Mouse (Mus musculus): ENCODE data around the gene Tnip3.

Gene Tnip3

DNA sequence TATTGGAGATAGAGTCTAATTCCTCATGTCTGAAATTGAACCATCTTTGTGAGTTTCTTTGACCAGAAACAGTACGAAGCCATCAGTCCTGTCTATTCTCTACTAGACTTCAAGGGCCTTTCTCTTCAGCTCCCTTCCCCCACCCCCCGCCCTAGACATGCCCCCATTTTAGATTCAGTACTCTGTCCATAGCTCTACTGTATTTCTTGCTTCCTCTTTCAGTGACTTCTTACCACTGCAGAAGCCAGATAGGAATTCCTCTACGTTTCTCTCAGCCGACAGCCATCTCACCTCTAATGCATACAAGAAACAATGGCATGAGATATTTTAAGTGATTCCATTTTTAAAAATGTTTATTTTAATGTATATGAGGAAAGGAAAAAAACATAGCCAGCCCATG lies 136.2 kb downstream of the Tnip3 start:
- DNase-seq: no peak

DNA sequence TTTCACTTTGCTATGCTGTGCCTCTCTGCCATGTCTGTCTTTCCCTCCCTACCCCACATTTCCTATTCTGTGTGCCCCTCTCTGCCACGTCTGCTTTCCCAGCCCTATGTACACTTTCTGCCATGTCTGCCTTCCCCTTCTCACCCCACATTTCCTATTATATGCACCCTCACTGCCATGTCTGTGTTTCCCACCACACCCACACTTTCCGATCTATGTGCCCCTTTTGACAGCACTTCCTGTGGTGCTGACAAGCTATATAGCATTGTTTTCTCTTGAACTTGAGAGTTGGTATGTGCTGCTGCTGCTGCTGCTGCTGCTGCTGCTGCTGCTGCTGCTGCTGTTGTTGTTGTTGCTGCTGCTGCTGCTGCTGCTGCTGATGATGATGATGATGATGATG lies 136.9 kb downstream of the Tnip3 start:
- DNase-seq: no peak

DNA sequence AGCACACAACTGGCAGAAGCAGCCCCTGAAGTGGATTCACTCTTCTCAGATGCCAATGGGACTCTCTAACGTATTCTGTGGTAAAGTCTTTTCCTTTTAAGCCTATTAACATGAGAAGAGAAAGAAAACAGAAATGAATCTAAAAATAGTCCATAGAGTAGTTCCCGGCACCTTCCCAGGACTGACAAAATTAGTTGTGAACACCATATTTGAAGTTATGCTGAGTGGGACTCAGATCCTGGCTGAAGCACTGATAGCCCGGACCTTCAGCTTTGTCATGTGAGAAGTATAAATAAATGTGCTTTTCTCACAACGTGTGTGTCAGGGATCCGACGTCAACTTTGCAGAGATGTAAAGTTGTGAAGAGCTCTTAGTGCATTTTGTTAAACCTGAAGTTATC lies 138.9 kb downstream of the Tnip3 start:
- DNase-seq: no peak

DNA sequence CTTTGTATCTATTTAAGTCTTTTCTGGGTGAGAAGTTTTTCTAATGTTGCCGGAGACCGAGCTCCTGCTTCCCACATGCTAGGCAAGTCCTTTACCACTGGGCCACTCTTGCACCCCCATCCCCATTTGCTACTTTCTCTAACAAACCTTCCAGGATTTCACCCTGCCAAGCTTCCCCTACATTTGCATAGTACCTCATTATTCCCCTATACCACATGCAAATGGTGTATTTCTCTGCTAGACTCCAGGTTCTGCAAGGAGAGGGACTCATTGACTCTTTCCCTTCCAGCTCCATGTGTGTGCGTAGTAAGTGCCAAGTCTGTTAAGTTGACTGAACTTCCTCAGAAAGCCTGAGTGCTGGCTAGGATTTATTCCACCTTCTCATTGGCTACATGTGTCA lies 141.2 kb downstream of the Tnip3 start:
- no peak for DNase-seq

DNA sequence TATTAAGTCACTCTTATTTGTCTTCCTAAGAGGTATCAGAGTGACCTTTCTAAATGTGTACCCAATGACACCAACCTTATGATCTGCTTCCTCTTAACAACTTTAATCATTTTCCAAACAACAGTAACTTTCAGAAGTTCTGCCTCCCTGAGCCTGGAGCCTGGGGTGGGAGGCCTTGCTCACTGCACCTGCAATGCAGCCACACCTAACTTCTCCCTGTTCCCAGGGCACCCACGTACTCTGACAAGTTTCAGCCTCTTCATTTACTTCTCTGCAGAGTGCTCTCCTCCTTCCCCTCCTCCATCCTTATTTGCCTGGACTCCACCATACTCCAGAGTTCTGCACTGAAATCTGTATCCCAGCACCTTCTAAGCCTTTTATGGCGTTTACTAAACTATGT lies 144.9 kb downstream of the Tnip3 start:
- DNase-seq: no peak

DNA sequence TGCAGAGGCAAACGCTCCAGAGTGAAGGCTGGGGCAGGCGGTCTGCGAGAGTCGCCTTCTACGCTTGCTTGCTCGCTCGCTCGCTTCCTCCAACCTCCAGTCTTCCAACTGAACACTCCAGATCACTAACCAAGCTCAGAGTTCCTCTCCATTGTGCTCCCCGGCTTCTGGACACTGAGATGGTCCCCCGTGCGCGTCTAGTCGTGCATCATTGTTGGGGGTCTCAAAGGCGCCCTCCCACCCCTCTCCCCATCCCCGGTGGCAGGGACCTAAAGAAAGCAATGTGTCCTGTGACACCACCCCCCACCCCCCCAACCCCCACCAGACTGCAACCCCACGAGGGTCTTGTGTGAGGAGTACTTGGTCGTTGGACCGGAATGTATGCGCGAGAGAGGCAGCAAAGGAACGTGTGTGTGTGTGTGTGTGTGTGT lies 145.9 kb downstream of the Tnip3 start:
- peak; percentile 71 for DNase-seq

DNA sequence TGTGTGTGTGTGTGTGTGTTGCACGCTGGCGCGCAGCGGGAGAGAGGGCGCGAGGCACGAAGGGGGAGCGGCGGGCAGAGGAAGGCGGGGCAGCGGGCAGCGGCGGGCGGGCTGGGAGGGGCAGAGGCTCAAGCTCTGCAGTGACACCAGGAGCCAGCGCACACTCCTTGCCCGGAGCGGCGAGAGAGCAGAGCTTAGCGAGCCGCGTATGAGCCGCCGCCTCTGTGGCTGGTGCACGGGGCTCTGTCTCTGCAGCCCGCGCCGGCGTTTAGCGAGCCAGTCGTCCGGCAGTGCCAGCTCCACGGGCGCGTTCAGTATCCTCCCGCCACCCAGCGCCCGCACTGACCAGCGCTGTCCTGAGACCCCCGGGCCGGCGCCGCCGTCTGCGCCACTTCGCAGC lies 146.3 kb downstream of the Tnip3 start, which contains the start of gene Ndnf:
Ndnf (plus strand) TSS at position 140 of the 400 bp plus-strand sequence.
- DNase-seq: peak; percentile 91

DNA sequence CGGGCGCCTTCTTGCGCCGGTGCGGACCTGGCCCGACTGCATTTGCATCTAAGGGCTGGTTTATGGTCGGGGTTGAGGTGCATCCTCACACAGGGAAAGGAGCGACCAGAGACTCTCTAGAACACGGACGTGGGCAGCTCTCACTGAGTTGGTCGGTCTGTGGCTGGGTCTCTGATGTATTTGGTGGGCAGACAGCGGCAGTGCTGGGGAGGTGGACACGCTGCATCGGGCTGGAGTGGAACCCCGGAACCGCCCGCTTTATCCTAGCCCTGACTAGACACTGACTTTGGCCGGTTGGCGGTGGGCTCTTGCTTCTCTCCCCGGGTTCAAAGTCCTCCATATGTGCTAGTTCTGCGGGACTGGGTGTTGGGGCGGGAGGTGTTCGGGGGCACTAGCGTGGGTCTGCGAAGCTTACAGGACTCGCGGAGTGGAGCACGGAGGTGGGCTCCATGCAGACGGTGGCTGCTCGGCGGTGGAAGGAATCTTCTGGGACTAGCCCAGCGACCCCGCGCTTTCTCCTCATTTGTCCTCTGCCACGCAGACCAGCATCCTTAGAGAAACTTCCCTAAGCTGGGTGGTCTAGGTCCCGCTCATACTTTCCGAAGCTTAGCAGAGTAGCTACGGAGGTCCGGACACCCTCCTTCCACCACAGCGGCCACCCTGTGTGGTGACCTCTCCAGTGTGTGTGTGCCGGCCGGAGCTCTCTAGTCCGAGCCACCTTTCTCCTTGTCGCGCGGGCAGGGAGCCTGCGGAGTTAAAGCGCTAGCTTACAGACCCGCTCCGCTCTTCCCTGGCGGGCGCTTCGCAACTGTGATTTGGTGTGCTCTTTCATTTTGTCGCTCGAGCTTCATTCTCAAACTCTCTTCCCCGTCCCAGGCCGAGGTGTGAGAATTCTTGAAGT lies 147.3 kb downstream of the Tnip3 start:
- peak; percentile 72 for DNase-seq

Data from embryo, embryonic 11 days (tissue).